Mouse (Mus musculus): ENCODE measurements around the gene Pitpna.

Gene Pitpna

GRCm38 (mm10) chr11:75635315-75635714 is 47.4 kb downstream of the Pitpna start:
- peak; percentile 60 for DNase-seq

- no peak for DNase-seq
Measured at GRCm38 (mm10) chr11:75643323-75643722, 55.4 kb downstream of the Pitpna start.

GRCm38 (mm10) chr11:75644684-75645083 is 56.8 kb downstream of the Pitpna start:
- DNase-seq = no peak

- no peak for DNase-seq
Measured at GRCm38 (mm10) chr11:75647681-75648211, 59.8 kb downstream of the Pitpna start.

GRCm38 (mm10) chr11:75649155-75649561 is 61.3 kb downstream of the Pitpna start:
- peak; percentile 60 for DNase-seq

- peak; percentile 77 for DNase-seq
Measured at GRCm38 (mm10) chr11:75650311-75650710, 62.4 kb downstream of the Pitpna start, which contains the start of gene Myo1c. Gene Myo1c, plus strand, starts transcription at chr11:75650504.

GRCm38 (mm10) chr11:75650958-75651425 is 63.1 kb downstream of the Pitpna start:
- DNase-seq = no peak

- peak; percentile 91 for DNase-seq
Measured at GRCm38 (mm10) chr11:75651426-75652221, 63.7 kb downstream of the Pitpna start.

GRCm38 (mm10) chr11:75652222-75652941 is 64.5 kb downstream of the Pitpna start:
- DNase-seq = peak; percentile 79

- peak; percentile 62 for DNase-seq
Measured at GRCm38 (mm10) chr11:75652942-75653684, 65.2 kb downstream of the Pitpna start.

- peak; percentile 93 for DNase-seq
Measured at GRCm38 (mm10) chr11:75653781-75654470, 66.0 kb downstream of the Pitpna start.

GRCm38 (mm10) chr11:75654471-75655390 is 66.8 kb downstream of the Pitpna start:
- no peak for DNase-seq

GRCm38 (mm10) chr11:75655621-75656545 is 68.0 kb downstream of the Pitpna start:
- peak; percentile 88 for DNase-seq

- DNase-seq = no peak
Measured at GRCm38 (mm10) chr11:75656621-75657590, 69.0 kb downstream of the Pitpna start.

- no peak for DNase-seq
Measured at GRCm38 (mm10) chr11:75657841-75658240, 69.9 kb downstream of the Pitpna start.

- no peak for DNase-seq
Measured at GRCm38 (mm10) chr11:75658311-75658710, 70.4 kb downstream of the Pitpna start.

GRCm38 (mm10) chr11:75658996-75659750 is 71.3 kb downstream of the Pitpna start:
- DNase-seq = no peak

- DNase-seq = no peak
Measured at GRCm38 (mm10) chr11:75660081-75660590, 72.2 kb downstream of the Pitpna start.

Measured in kidney, postnatal 10 days (tissue).